Mouse (Mus musculus) kidney, adult 11 months (tissue): Measurements from ENCODE around the gene Irf9.

Experiments used
- DNase-seq: peaks from one replicate; pipeline ENCODE4 v3.0.0; 2022

The Irf9 gene

DNA sequence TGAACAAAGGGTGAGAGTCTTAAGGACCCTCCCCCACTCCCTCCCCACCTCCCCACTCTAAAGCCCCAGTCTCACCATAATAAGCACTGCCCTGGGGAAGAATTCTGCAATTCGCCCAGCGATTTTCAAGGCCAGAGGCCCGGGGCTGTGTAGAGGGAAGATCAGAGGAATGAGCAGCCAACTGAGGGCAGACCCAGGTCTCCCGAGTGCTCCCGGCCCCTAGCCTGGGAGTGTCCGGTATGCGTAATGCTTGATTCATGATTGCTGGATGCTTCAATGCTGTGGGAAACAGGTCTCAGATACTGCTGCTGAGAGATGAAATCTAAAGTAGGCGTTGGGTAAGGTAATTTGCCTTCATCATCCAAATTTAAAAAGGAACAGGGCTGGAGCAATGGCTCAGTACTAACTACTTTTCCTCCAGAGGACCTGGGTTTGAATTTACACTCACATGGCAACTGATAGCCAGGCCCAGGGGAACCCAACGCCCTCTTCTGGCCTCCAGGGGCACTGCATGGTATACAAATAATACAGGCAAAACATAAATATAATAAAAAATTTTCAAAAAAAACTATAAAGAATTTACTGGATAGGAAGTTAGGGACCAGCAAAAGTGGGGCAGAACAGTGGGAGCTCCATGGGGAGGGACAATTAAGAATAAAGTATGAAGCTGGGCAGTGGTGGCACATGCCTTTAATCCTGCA is 21.2 kb upstream of the Irf9 start:
- no peak for DNase-seq

DNA sequence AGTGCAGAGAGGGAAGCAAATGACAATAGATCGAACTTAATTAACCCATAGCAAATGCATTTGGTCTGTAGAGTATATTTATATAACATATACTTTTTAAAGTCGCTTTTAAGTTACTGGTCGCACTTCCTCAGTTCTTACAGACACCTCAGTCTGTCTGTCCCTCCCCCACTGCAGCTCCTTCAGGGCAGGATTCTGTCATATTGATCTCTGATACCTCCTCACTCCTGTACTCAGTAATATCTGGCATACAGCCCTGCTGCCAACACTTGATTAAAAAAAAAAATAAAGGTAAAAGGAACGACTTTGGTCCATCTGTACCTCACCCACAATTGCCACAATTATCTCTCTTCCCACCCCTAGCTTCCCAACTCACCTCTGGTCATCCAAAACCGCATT is 19.1 kb upstream of the Irf9 start:
- no peak for DNase-seq

DNA sequence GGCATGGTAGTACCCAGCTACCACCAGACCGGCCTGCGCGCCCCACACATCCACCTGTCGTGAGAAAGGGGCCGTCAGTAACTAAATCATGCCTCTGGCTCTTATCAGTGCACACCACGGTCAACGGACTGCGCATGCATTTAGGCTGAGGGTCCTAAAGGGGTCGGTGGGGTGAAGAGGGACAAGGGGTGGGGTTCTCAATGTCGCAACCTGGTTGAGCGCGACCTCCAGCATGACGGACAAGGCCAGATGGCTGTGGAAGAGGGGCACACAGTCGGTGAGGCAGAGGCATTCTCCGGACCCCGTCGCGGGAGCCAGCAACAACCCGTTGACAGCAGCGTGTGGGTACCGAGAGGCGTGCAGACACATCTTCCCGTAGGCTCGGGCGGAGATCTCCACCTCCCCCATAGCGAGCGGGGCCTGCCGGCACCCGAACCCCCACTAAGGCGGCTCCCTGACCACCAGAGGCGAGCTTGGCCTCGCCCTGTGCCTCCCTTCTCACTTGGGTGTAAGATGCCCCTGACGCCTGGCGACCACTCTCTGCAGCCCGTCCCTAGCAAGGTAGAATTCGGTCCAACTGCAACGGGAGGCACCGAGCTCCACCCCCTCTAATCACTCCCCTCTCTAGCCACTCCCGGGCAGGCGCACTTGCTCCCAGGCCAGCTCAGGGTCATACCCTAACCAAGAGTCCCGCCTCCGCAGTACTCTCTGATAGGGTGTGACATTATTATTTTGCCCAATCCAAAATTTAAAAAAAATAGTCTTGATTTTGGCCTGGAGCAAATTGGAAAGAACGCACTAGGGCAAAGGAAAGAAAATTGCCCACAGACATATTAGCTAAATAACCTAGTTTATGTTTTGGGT is 18.4 kb upstream of the Irf9 start, which contains the start of gene Emc9:
Gene Emc9, minus strand, starts transcription at position 601 of the 864 bp plus-strand sequence.
- DNase-seq: peak; percentile 81

DNA sequence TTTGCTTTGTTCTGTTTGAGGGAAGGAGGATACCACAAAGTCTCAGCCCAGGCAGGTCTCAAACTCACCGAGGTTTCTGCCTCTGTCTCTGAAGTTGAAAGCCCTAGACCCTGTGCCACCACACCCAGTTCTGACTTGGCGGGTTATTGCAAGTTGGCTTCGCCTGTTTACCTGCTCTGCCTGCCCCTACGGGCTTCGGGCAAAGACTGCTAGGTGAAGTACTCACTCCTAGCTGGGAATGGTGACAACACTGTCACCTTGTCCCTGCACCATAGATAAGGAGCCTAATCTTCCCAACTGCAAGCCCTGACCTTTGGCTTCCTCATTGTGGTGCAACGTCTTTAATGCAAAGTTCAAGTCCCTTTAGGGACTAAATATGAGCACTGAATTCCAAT is 17.8 kb upstream of the Irf9 start:
- DNase-seq: no peak

DNA sequence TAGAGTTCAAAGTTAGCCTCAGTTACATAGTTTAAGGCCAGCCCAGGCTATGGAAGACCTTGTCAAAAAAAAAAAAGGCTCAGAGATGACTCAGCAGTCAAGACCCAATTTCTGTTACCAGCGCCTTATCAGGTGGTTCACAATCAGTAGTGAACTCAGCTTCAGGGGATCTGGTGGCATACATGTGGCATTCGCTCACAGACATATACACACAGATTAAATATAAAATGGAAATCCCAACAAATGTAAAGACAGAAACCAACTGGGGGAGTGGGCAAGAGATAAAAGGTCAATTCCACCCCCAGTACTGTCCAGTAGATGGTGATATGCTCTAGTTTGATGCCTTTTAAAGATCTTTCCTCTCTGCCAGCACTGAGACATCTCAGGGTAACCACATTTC is 17.2 kb upstream of the Irf9 start:
- DNase-seq: no peak

DNA sequence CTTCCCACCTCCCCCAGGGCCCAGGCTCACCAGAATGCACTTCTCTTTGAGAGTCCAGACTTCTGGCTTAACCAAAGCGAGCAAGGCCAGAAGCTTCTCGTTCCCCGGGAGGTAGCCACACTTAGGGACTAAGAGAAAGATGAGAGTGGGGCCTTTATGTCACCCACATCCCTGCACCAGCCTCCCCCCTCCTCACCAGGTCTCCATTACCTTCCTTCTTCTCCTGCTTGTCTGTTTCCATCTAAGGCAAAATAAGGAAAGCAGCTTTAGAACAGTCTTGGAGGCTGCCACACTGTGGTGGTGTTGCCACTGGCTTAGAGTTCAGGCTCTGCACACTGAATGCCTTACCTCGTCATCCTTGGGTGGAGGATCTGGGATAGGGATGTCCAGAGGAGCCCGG is 14.1 kb upstream of the Irf9 start:
- no peak for DNase-seq

DNA sequence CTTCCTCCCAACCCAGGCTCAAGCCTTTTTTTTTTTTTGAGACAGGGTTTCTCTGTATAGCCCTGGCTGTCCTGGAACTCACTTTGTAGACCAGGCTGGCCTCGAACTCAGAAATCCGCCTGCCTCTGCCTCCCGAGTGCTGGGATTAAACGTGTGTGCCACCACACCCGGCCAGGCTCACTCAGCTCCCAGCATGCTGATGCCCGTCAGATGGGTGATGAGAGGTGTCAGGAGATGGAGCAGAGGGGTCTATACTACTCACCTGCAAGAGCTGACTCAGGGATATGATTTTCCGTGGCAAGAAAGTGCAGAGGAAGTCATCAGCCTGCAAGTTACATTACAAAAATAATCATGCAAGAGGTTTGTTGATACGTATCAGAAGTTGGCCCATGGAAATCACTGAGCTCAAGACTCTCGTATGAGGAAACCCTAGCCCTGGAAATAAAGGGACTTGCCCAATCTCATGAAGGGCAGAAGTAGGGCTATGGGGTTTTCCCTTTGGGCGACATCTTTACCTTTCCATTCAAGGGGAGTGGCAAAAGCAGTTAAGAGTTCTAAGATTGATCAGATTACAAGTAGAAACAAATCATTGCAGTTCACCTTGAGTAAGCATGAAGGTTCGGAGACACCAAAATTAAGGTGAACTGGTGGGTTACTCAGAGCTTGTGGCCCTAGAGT is 13.5 kb upstream of the Irf9 start:
- DNase-seq: no peak

DNA sequence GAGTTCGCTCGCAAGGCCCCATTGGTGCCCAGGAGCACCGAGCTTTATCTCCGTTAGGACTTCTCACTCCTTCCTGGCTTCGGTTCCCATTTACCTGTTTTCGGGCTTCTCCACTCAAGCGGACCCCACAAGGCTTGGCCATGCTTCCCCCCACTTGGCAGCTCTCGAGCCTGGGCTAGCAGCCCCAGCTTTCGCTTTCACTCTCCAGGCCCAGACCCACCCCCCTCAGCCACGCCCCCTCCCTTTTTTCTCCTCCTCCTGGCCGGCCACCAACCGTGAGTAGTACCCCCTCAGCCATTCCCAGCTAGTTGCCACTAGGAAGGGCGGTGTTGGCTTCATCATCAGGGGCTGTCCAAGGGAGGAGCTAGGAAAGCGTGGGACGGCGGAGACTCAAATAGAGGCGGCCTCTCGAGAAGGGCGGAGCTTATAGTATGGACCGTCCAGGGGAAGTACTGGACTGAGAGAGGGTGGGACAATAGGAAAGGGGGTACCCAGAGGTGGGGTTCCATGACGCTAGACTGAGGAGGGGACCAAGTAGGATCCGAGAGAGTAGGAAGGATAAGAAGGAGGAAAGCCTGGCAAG is 12.5 kb upstream of the Irf9 start, which contains the start of gene Psme2:
Gene Psme2, minus strand, starts transcription at position 366 of the 583 bp plus-strand sequence.
- DNase-seq: peak; percentile 98

DNA sequence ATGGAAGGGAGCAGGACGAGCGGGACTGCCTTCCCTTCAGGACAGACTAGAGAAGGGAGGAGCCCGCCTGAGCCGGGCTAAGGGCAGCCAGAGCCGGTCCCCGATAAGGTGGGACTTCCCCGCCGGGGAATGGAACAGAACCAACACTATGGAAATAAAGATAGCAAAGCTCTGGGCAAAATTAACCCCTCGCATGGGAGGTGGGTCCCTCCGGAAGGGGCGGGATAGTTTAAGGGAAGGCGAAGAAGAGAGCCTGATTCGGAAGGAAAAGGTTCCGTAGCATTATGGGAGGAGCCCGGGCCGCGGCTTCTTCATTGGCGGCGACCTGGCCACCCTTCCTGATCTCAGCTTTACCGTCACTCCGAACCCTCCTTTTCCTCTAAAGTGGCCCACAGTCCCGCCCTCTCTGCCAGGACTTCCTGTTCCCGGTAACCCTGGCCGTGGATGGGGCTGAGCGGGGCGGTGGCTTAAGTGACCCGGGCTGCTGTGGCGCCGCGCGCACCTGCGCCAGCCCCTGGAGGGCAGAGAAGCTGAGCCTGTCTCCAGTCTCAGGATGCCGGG is 12.0 kb upstream of the Irf9 start, which contains the start of gene Rnf31:
Gene Rnf31, plus strand, starts transcription at position 378 of the 561 bp plus-strand sequence.
- DNase-seq: peak; percentile 98

DNA sequence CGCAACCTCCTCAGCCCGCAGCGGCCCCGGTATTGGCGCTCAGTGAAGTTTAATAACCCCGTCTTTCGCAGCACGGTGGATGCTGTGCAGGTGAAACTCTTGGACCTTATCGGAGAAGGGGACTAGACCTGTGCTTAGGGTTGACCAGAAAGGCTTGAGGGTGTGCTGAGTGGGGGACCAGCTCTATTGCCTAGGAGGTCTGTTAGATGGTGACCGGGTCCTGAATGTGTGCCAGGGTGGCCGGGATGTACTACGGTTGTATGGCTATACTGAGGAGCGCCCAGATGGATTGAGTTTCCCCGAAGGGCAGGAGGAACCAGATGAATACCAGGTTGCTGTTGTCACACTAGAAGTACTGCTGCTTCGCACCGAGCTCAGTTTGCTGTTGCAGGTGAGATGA is 11.1 kb upstream of the Irf9 start:
- DNase-seq: no peak

DNA sequence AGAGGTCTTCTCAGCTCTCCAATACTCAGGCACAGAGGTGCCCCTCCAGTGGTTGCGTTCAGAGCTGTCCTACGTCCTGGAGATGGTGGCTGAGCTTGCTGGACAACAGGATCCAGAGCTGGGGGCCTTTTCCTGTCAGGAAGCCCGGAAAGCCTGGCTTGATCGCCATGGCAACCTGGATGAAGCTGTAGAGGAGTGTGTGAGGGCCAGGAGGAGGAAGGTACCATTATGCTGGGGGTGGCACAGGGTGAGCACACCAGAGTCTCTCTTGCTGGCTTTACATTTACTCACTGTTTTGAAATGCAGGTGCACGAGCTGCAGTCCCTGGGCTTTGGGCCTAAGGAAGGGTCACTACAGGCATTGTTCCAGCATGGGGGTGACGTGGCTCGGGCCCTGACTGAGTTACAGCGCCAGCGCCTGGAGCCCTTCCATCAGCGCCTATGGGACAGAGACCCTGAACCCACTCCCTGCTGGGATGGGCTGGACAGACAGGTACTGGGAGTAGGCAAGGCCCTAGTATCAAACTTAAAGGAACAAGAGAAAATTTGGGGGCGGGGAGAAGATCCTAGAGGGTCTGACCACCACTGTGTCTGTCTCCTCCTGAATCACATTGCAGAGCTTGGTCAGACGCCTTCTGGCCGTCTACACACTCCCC is 7.2 kb upstream of the Irf9 start:
- DNase-seq: no peak

DNA sequence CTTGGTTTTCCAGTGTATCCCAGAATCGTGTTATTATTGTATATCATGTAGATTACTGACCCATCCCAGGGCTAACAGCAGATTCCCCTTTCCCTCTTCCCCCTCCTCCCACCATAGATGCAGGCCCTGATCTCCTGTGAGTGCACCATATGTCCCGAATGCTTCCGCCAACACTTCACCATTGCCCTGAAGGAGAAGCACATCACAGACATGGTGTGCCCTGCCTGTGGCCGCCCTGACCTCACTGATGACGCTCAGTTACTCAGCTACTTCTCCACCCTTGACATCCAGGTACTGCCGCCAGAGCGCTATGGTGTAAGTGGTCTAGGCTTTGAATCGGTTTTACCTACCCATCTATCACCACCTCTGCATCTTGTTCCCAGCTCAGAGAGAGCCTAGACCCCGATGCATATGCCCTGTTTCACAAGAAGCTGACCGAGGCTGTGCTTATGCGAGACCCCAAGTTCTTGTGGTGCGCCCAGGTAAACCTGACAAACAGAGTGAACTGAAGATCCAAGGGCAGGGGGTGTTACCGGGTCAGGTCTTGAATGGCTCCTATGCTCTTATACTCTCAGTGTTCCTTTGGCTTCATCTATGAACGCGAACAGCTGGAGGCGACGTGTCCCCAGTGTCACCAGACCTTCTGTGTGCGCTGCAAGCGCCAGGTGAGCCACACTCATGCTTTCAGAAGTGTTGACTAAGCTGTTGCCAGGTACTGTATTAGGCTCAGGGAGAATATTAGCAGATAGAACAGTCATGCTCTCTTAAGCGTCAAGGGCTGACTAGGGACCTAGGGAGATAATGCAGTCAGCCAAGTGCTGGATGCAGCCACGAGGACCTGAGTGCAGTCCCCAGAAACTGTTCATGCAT is 4.6 kb upstream of the Irf9 start:
- no peak for DNase-seq

DNA sequence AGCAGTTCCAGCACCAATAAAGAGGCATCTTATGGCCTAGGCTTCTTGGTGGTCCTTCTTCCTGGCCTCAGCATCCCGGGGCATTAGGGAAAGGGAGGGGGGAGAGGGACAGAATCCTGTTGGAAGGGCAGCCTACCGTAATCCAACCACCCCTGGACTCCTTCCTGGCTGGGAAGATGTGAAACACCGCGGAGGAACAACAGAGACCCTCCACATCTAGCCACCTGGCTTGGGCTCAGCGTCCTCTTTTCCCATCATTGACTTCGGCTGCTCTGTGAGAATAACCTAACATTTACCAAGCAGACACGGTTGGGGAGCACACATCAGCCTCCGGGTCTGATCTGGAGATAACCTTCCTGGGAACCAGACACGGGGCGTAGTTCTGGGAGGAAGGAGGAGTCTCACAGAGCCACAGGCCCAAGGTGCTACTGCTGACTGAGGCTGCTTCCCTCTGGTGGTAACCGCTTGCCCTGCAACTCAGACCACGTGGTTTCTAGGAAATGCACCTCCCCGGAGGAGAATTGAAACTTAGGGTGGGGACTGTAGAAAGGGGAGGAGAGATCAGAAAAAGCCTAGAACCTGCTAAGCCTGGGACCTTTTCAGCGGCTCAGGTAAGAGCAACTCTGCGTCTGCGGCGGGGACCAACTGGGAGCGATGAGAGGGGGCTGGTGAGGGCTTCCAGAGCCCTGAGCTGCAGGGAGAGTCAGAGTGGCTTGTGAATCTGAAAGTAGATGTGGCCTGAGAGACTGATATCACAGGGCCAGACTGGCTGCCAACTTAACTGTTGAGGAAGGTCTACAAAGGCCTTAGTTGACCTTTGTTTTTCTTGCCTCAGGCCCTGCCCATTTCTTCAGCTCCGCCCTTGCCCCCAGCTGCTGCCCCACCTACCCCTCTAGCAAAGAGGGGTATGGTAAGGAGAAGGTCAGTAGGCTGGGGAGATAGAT is 534 bp downstream of the Irf9 start:
- DNase-seq: peak; percentile 96

DNA sequence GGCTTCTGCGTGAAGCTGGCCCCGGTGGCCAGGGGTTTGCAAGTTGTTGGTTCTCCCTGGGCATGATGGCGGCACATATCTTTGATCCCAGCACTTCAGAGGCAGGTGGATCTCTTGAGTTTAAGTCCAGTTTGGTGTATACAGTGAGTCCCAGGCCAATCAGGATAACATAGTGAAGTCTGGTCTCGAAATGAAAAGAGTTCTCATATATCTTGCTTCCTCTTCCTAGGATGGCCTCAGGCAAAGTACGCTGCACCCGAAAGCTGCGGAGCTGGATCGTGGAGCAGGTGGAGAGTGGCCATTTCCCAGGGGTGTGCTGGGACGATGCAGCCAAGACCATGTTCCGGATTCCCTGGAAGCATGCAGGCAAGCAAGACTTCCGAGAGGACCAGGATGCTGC is 1.5 kb downstream of the Irf9 start:
- DNase-seq: no peak

DNA sequence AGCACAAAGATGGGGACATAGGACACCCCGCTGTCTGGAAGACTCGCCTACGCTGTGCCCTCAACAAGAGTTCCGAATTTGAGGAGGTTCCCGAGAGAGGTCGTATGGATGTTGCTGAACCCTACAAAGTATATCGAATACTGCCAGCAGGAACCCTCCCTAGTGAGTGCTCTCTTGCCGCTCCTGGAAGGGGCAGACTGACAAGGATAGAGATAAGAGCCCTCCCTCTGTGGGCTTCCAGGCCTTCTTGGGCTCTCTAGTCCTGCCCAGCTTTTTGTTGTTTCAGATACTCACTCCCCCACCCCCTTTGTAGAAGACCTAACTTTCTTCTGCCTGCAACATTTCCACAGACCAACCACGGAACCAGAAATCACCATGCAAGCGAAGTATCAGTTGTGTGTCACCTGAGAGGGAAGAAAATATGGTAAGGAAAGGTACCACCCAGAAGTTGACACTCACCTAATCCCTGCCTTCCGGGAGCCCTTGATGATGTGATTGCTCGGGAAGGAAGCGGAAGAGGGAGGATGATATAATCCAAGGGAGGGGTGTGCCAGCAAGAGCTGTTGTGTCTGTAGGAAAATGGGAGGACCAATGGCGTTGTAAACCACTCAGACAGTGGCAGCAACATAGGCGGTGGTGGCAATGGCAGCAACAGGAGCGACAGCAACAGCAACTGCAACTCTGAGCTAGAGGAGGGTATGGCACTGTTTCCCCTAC is 2.5 kb downstream of the Irf9 start:
- DNase-seq: no peak

DNA sequence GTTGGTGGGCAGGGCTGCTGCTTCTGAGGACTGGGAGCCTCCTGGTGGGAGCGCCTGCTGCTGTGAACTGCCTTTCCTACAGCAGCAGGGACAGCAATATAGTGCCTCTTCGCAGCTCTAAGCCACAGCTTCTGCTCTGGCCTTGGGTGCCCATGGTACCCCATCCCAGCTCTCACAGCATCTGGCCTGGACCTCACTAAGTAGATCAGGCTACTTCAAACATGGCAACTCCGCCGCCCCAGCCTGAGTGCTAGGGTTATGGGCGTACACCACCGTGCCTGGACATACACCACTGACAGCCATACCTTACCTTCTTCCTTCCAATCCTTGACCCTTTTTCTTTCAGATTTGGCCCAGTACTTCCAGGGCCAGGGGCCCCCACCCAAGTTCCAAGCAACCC is 5.0 kb downstream of the Irf9 start:
- no peak for DNase-seq

DNA sequence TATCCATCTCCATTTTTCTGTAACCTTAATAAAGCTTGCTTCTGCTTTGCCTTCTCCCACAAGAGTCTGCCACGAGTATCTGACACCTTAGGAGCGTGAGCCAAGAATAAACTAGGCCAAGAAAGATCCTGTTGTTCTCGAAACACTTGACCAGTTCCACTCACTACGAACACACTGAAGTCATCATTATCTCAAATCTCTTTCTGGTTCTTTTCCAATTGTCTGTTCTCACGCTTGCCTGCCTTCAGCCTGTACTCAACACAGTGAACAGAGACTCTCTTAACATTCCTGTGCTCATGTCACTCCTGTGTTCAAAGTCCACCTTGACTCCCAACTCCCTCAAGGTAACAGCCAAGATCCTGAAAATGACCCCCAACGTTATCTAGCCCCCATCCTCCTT is 10.0 kb downstream of the Irf9 start:
- DNase-seq: no peak

DNA sequence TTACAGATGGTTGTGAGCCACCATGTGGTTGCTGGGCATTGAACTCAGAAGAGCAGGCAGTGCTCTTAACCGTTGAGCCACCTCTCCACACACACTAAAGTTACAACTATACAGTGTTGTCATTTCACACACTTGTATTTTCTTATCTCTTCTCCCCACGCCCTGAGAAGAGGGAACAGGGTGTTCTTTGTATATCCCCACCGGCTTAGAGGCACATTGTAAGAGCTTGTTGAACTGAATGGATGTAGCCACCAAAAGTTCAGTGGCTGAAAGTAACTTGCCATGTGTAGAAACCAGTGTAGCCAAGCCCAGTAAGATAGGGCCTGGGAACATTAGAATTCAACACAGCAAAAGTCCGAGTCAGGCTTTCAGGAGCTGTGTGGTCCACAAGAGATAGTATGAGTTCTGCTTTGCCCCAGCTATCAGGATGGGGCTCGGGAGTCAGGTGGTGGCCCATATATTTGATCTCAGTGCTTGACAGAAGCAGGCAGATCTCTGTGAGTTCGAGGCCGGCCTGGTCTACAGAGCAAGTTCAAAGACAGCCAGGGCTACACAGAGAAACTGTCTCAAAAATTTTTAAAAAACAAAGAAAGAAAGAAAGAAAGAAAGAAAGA is 11.3 kb downstream of the Irf9 start:
- DNase-seq: no peak

DNA sequence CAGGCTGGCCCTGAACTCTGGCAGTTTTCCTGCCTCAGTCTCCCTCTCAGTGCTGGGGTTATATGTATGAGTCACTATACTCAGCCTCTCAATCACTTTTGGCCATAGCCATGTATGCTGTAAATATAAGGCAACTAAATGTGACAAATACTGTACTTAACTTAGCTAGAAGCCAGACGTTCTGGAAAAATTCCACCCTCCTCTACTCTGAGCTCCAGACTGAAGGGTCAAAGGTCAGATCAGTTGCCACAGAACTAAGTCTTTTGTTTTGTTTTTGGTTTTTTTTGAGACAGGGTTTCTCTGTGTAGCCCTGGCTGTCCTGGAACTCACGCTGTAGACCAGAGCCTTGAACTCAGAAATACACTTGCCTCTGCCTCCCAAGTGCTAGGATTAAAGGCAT is 12.5 kb downstream of the Irf9 start:
- no peak for DNase-seq
